Mouse (Mus musculus) thymus, postnatal 10 days (tissue): ENCODE data around the gene Cd27.

Experiments used
- DNase-seq, 2 experiments: peaks; one replicate each; pipeline ENCODE4 v3.0.0; 2021; ENCODE audit warnings: low spot score in 2 of 2

Cd27 gene

DNA sequence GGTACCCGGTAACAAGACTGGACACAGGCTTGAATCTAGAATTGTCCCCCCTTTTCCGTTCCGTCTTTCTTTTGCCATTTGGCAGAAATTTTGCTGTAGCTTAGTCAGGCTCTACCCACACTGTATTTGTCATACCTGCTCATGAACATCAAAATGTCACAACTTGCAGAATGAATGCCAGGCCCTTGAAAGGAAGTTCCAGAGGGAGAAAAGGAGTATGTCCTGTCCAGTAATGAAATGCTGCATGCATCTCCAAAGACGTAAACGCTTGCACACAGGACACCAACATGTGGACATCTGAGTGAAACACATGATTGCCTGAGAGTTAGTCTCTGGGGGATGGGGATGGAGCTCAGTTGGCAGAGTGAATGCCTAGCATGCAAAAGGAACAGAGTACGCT lies 23.1 kb downstream of the Cd27 start:
- DNase-seq: no peak

- DNase-seq: no peak
Measured at GRCm38 (mm10) chr6:125213129-125213528, 23.7 kb downstream of the Cd27 start.

GRCm38 (mm10) chr6:125212621-125213020 lies 24.2 kb downstream of the Cd27 start:
- no peak for DNase-seq

- DNase-seq: no peak
Measured at GRCm38 (mm10) chr6:125210436-125210835, 26.4 kb downstream of the Cd27 start.

DNA sequence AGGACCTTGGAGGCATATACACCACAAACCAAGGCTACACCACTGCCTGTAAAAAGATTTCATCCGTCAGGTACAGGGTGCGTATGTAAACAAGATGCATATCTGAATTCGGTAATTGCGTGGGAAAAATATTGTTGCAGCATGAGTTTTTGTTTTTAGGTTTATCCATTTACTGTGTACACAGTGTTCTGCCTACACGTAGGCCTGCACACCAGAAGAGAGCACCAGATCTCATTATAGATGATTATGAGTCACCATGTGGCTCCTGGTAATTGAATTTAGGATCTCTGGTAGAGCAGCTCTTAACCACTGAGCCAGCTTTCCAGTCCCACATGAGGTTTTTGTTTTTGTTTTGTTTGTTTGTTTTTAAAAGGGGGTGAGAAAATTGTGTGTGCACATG lies 39.6 kb downstream of the Cd27 start:
- DNase-seq: no peak

- DNase-seq: no peak
Measured at GRCm38 (mm10) chr6:125196301-125196700, 40.5 kb downstream of the Cd27 start.

DNA sequence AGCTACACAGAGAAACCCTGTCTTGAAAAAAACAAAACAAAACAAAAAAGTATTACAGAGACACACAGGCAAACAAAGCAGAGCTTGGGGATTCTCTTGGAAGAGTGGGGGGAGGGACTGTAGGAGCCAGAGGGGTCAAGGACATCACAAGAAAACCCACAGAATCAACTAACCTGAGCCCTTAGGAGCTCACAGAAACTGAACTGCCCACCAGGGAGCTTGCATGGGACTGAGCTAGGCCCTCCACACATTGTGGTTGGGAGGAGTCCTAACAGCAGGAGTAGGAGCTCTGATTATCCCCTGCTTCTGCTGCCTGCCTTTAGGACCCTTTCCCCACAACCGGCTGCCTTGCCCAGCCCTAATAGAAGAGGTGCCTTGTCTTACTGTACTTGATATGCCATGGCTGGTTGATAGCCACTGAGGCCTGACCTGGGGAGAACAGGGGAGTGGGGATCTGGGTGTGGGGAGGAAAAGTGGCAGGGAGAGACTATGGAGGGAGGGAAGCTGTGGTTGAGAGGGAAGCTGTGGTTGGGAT lies 41.2 kb downstream of the Cd27 start:
- no peak for DNase-seq

- no peak for DNase-seq
Measured at GRCm38 (mm10) chr6:125193390-125193789, 43.4 kb downstream of the Cd27 start.

- no peak for DNase-seq
Measured at GRCm38 (mm10) chr6:125192841-125193240, 44.0 kb downstream of the Cd27 start.

DNA sequence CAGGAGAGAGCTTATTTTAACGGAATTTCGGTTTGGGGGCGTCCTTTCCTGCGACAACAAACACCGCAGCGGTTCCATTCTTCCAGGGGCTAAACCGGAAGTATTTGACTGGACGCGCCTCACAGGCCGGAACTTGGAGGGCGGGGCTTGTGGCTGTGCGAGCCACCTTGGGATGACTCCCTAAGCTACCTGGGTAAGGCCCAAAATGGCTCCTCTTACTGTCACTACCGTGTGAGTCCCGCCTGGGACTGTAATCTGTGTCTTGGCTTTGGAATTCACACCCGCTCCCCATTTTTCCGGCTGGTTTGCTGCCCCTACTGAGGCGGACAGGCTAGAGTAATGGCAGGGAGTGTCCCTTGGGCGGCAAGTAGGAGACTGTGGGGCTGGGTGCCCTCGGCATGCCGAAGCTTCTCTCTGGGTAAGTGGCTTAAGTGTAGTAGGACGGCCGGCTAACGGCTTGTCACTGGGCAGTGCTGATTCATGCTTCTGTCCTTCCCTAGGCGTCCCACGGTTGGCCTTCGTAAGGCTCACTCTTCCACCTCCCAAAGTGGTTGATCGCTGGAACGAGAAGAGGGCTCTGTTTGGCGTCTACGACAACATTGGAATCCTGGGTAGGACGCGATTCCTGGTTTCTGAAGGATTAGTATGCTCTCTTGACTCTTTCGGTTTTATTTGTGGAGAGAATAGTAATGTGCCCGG lies 44.6 kb downstream of the Cd27 start:
- DNase-seq: peak; percentile 84 to 90

- DNase-seq: peak; percentile 96 to 98
Measured at GRCm38 (mm10) chr6:125191332-125192015, 45.3 kb downstream of the Cd27 start, which contains the start of the genes Ncapd2 and Mrpl51. Gene Ncapd2, minus strand, starts transcription at chr6:125191701. Gene Mrpl51, plus strand, starts transcription at chr6:125191801.

DNA sequence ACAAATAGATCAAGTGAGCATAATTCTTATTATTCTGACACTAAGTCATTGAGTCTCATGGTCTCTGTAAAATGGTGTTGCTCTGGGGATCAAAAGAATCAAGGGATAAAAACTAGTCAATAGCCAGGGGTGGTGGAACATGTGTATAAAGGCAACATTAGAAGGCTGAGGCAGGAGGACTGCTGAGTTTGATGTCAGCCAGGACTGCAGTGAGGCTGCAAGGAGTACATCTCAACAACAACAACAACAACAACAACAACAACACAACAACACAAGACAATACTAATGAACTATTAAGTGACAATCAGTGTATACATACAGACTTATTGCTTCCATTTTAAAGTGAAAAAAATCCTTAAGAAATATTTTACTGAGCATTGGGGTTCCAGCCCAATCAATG lies 46.0 kb downstream of the Cd27 start:
- no peak for DNase-seq

GRCm38 (mm10) chr6:125186203-125186602 lies 50.6 kb downstream of the Cd27 start:
- DNase-seq: no peak
